Comparison of ENCODE assay signal across 28 mouse cellular contexts in the genomic region with DNA sequence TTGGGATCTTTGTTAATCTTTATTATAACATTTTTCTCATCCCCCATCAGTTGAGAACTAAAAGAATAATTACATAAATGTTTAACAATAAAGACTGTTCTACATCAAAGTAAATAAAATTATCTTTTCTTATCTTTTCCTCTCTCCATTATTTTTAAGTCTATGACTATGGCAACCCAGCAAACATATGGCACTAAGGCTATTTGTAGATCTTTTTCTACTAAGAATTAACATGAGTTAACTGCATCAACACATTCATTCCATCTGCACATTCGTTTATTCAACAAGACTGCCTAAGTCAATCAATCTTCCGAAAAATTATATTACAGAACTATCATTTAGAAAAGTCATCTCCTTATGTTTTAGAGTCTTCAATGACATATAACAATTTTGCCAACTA.
"Had no signal": no experiment of that assay in that cellular context is flagged by ENCODE, and none has a peak within 500 bp of the region (broad histone marks: within the 10 kb centered on the region; RNA-seq: fewer than 3 reads in every experiment).

No protein-coding gene starts in this region.

- H3K27me3 ChIP-seq: embryonic facial prominence, embryonic 12.5 days; embryonic facial prominence, embryonic 13.5 days; embryonic facial prominence, embryonic 15.5 days; forebrain, embryonic 12.5 days; forebrain, embryonic 13.5 days; forebrain, embryonic 15.5 days had no signal

- H3K9me3 ChIP-seq: embryonic facial prominence, embryonic 10.5 days; embryonic facial prominence, embryonic 12.5 days; embryonic facial prominence, embryonic 13.5 days; embryonic facial prominence, embryonic 15.5 days; forebrain, embryonic 10.5 days; forebrain, embryonic 12.5 days; forebrain, embryonic 13.5 days; forebrain, embryonic 15.5 days; heart, embryonic 10.5 days had no signal

- H3K36me3 ChIP-seq: embryonic facial prominence, embryonic 10.5 days; embryonic facial prominence, embryonic 12.5 days; embryonic facial prominence, embryonic 13.5 days; embryonic facial prominence, embryonic 15.5 days; forebrain, embryonic 10.5 days; forebrain, embryonic 12.5 days; forebrain, embryonic 15.5 days; heart, embryonic 10.5 days had no signal

- ATAC-seq: forebrain, embryonic 13.5 days; forebrain, embryonic 14.5 days; forebrain, embryonic 15.5 days; forebrain, embryonic 16.5 days; forebrain, postnatal 0 days had no signal

- H3K4me3 ChIP-seq: embryonic facial prominence, embryonic 10.5 days; embryonic facial prominence, embryonic 12.5 days; embryonic facial prominence, embryonic 13.5 days; embryonic facial prominence, embryonic 15.5 days; erythroblast, embryonic 14.5 days; forebrain, embryonic 10.5 days; forebrain, embryonic 12.5 days; forebrain, embryonic 13.5 days; forebrain, embryonic 15.5 days; gastrocnemius, adult 2 months; heart, adult 2 months; heart, embryonic 10.5 days had no signal

- H3K4me1 ChIP-seq: embryonic facial prominence, embryonic 10.5 days; embryonic facial prominence, embryonic 12.5 days; embryonic facial prominence, embryonic 13.5 days; embryonic facial prominence, embryonic 15.5 days; forebrain, embryonic 10.5 days; forebrain, embryonic 12.5 days; forebrain, embryonic 13.5 days; forebrain, embryonic 15.5 days; heart, embryonic 10.5 days had no signal

- DNase-seq: cerebellum, adult 9-10 months; cerebellum, adult 9-11 months; cerebellum, postnatal 10 days; cerebellum, postnatal 14 days; cerebellum, postnatal 25 days; cerebellum, postnatal 36 days; embryo, embryonic 11 days; forebrain, postnatal 0 days; gastrocnemius, adult 2 months; gastrocnemius, postnatal 10 days; gastrocnemius, postnatal 14 days; gastrocnemius, postnatal 25 days; gastrocnemius, postnatal 36 days; heart, adult 11 months; heart, adult 18-20 months; heart, adult 2 months had no signal

- H3K27ac ChIP-seq: embryonic facial prominence, embryonic 10.5 days; embryonic facial prominence, embryonic 12.5 days; embryonic facial prominence, embryonic 13.5 days; embryonic facial prominence, embryonic 15.5 days; forebrain, embryonic 10.5 days; forebrain, embryonic 12.5 days; forebrain, embryonic 13.5 days; forebrain, embryonic 15.5 days; gastrocnemius, adult 2 months; heart, adult 2 months; heart, embryonic 10.5 days had no signal
